Mouse (Mus musculus): ENCODE data around the gene Copz2.

Gene Copz2

GRCm38 (mm10) chr11:96863206-96863995, 13.7 kb downstream of the Copz2 start:
- peak; percentile 77 for DNase-seq (ENCODE audit: extremely low spot score, low spot score)

GRCm38 (mm10) chr11:96867149-96867548, 17.5 kb downstream of the Copz2 start:
- peak; percentile 82 for DNase-seq (ENCODE audit: extremely low spot score, low spot score)

DNA sequence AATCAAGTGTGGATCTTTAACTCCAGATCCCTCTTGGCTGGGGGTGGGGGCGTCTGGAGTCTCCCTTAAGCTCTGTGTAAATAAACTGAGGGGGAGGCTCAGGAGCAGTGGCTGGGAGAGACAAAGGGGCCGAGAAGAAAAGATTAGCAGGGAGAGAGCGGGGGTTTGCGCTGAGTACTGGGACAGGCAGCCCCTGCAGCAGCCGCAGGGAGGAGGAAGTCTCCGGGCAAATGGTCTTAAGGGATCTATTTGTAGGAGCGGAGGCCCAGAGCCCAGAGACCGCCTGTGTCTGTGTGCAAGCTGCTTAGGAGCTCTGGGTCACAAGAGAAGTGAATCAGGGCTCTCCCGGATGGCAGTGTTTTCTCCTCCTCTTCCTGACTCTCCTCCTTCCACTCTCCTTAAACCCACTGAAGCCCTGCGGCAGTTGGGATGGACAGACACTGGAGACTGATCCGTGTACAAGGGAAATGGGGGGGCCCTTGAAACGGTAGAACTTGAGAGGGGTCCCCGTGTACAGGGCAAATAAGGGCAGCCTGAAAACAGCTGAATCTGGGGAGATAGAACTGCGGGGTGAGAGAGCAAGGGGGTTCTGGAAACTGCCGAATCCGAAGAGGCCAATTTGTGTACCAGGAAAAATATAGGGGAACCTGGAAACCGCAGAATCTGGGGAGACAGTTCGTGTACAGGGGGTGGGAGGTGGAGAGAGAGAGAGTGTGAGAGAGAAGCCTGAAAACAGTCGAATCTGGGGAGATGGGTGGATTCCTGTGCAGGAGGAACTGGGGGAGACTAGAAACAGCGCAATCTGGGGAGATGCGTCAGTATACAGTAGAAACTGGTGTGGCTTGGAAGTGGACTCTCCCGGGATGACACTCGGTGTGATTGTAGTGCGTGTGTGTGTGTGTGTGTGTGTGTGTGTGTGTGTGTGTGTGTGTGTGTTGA, 23.0 kb downstream of the Copz2 start:
- DNase-seq (ENCODE audit: extremely low spot score, low spot score) = peak; percentile 73

DNA sequence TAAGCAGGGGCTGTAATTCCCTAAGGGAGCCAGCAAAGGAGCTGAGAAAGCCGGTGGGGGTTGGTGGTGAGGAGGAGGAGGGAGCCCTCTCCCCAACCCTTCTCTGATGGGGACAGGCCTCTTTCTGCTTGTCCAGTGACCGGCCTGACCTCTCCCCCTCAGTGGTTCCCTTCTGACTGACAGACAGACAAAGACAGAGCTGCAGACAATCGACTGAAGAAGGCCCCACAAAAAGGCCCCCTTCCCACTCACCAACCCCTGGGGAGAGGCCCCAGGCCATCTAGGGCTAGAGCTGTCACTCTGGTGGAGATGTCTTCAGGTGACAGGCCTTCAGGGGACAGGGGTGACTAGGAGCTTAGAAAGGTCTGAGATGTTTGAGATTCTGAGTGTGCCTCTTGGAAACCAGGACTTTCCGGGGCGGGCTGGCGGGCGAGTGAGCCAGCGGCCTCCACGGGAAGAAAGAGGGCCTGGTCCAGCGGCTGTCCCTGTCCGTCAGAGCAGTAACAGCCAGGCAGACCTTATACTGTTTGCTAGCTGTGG, 24.0 kb downstream of the Copz2 start:
- DNase-seq (ENCODE audit: extremely low spot score, low spot score) = peak; percentile 76

- no peak for DNase-seq (ENCODE audit: extremely low spot score, low spot score)
Measured at GRCm38 (mm10) chr11:96875270-96875669, 25.6 kb downstream of the Copz2 start.

DNA sequence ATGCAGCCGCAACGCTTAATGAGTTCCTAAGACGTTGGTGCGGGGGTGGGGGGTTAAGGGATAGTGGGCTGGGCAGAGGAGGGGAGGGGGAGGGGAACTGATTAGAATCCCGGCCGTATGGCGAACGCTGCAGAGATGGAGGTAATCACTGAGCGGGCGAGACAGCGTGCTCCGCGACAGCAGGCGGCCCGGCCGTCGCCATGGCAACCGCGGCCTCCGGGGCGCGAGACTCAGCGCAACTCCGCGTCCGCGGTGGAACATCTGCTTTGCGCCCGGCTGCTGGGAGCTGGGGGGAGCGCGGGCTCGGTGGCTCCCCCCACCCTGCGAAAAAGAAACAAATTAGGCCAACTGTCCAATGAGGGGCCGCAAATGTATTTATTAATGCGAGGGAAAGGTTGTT, 26.1 kb downstream of the Copz2 start:
- DNase-seq (ENCODE audit: extremely low spot score, low spot score) = peak; percentile 95

DNA sequence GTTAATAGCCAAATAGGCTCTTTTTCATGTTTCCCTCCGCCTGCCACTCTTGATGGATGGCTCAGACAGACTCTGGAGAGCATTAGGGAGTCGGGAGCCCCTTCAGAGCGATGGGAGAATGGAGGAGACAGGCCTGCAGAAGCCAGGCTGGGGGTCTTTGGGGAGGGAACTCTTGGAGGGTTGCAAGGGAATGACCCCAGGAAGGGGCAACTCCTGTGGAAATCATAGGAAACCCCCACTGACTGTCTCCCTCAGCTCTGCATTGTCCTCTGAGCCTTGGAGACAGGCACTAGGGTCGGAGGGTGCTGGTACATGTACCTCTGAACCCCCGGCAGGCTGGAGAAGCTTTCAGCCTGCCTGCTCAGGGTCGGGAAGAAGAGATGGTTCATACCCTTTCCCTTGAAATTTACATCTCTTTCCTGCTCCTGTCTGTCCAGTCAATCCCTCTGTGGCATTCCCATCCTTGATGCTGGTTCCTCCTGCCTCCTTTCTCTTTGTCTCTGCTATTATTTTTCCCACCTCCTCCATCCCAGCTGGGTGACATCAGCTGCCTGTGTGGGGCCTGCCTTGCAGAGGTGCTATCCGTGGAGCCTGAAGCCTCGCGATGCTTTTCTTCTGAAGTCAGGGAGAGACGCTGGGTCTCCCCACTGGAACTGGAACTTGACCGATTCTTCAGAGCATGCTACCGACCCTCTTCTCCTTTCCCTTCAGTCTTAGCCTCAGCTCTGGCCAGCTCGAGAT, 26.8 kb downstream of the Copz2 start:
- peak; percentile 88 for DNase-seq (ENCODE audit: extremely low spot score, low spot score)

GRCm38 (mm10) chr11:96877071-96877470, 27.4 kb downstream of the Copz2 start:
- no peak for DNase-seq (ENCODE audit: extremely low spot score, low spot score)

DNA sequence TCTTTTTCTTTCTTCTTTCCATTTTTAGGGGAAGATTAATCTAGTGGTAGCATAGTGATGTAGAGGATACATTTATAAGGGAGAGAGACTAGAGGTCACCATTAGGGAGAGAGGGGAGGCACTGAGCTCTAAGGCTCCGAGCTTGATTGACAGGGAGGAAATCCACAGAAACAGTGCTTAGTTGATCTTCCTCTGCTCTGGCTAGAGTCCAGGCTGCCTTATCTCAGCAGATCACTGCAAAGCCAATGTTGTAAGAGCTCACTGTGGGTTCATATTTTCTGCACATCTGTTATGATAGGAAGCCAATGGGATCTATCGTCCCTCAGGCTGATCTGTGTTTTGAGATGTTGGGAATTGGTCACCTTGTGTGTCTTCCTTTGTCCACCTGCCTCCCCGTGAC, 29.0 kb downstream of the Copz2 start:
- DNase-seq (ENCODE audit: extremely low spot score, low spot score) = no peak

DNA sequence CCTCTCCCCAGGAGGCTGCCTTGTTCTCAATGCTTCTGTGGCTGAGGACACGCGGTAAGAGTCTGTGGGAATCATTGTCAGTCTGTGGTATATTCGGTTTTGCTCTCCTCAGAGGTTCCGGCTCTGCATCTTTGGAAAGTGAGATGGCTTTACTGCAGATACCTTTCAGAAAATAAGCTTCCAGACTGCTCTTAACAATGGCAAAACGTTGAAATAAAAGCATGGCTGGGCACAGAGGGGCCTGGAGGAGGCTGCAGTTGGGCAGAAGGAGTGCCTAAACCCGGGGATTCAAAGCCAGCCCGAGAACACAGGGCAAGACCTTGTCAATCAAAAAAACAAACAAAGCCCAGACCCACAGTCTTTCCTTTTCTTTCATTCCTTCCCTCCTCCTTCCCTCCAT, 29.7 kb downstream of the Copz2 start:
- peak; percentile 40 for DNase-seq (ENCODE audit: extremely low spot score, low spot score)

GRCm38 (mm10) chr11:96880296-96880695, 30.6 kb downstream of the Copz2 start:
- DNase-seq (ENCODE audit: extremely low spot score, low spot score) = no peak

GRCm38 (mm10) chr11:96885901-96886340, 36.3 kb downstream of the Copz2 start:
- DNase-seq (ENCODE audit: extremely low spot score, low spot score) = no peak

DNA sequence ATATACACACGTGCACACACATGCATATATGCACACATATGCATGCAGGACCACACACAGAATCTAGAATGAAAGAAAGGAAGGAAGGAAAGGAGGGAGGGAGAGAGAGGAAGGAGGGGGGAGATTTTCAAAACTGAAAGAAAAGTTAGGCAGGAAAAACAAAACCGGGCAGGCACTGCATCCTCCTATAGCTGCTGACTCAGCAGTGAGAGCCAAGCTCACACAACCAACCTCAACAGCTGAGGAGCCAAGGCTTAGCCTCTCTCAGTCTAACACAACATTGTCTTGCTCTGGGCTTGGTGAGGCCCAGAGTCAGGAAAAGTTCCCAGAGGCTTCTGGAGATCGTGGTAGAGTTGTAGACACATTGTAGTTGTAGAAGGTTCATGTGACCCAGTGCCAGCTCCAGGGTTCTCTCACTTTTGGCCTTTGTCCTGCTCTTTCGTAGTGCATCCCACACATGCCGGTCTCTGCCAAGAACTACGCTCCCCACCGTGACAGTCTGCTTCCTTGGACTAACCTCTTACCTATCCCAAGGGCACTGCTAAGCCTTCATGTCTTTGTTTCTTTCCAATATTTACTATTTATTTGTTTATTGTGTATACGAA, 37.4 kb downstream of the Copz2 start:
- DNase-seq (ENCODE audit: extremely low spot score, low spot score) = no peak

GRCm38 (mm10) chr11:96891784-96892527, 42.3 kb downstream of the Copz2 start:
- DNase-seq (ENCODE audit: extremely low spot score, low spot score) = peak; percentile 78

- peak; percentile 31 for DNase-seq (ENCODE audit: extremely low spot score, low spot score)
Measured at GRCm38 (mm10) chr11:96893203-96893842, 43.7 kb downstream of the Copz2 start.

GRCm38 (mm10) chr11:96895886-96896285, 46.2 kb downstream of the Copz2 start:
- DNase-seq (ENCODE audit: extremely low spot score, low spot score) = no peak

GRCm38 (mm10) chr11:96899449-96900306, 50.0 kb downstream of the Copz2 start:
- DNase-seq (ENCODE audit: extremely low spot score, low spot score) = peak; percentile 93

DNA sequence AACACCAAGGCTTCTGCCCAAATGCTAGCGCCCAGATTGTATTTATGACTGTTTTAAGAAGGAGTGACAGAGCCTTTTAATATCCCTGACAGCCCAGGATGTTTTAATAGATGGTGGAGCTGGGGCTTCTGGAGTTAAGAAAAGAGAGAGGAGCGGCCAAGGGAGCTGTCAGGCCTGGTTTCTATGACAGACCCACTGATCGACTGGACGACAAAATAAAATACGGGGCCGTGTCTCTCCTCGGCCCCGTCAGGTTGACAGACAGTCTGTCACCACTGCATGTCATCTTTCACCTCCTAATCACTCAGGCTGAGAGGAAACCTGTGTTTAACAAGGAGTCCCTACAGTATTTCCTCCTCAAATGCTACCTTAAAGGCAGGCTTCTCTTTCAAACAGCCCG, 51.7 kb downstream of the Copz2 start:
- DNase-seq (ENCODE audit: extremely low spot score, low spot score) = no peak

Data from neural tube, embryonic 10.5 days (tissue).